Mouse (Mus musculus): ENCODE measurements around the gene Hoxc5.

Hoxc5 gene

GRCm38 (mm10) chr15:103010112-103010846 is 43.0 kb downstream of the Hoxc5 start:
- DNase-seq (ENCODE audit: extremely low spot score, low read depth, low spot score), result no peak

GRCm38 (mm10) chr15:103010847-103011555 is 43.8 kb downstream of the Hoxc5 start:
- DNase-seq (ENCODE audit: extremely low spot score, low read depth, low spot score), result no peak

DNA sequence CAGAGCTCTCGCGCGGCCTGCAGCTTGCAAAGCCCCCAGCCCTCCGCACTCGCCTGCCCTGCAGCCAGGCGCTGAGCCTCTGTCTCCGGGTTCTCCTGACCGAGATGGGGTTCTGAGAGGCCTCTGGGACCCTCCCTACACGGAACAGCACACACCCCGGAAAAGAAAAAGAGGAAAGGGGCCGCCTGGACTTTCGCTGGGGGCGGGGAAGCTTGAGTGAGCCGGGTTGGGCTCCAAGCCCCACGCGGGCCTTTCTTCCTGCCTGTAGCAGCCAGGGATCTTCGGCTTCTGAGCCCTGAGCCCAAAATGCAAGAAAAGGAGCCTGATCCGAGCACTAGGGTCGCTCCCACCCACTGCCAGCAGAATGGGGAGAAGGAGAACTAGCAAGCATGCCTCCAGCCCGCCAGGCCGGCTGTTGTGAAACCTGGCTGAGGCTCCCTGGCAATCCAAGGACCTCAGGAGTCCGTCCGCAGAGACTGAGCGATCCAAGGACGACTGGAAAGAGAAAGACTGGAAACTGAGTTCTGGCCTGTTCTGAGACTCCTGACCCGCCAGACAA is 44.8 kb downstream of the Hoxc5 start:
- DNase-seq (ENCODE audit: extremely low spot score, low read depth, low spot score), result no peak

DNA sequence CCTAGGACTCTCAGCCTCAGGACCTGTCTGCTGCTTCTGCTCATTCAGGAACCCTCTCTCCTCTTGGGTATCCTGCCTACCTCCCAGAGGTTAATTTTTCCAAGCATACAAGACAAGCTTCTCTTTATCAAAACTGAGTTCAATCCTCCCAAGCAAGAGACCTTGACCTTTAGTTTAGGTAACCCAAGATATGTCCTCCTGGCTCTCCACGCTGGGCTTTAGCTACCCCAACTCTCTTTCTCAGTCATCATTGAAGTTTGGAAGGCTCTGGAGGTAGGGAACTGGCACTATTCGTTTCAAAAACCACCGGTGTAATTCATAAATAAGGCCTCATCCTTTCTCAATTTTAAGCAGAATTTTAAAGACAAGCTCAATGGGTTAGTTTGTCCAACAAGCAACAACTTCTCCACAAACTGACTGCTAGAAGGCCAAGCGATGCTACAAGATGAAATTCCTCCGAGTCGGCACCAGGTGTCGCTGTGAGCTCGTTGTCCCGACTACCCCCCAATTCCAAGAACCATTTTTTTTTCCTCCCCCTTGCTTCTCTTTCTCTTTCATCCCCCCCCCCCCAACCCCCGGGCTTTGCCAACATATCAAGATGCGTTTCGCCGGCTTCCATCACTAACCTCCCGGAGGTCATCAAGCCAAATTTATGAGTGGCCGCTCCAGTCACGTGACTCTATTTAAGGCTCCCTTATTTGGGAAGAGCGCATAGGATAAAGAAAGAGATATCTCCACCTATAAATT is 46.2 kb downstream of the Hoxc5 start:
- DNase-seq (ENCODE audit: extremely low spot score, low read depth, low spot score), result no peak

GRCm38 (mm10) chr15:103014166-103015008 is 47.1 kb downstream of the Hoxc5 start:
- DNase-seq (ENCODE audit: extremely low spot score, low read depth, low spot score), result peak; percentile 88

GRCm38 (mm10) chr15:103015009-103015399 is 47.8 kb downstream of the Hoxc5 start:
- DNase-seq (ENCODE audit: extremely low spot score, low read depth, low spot score), result no peak

DNA sequence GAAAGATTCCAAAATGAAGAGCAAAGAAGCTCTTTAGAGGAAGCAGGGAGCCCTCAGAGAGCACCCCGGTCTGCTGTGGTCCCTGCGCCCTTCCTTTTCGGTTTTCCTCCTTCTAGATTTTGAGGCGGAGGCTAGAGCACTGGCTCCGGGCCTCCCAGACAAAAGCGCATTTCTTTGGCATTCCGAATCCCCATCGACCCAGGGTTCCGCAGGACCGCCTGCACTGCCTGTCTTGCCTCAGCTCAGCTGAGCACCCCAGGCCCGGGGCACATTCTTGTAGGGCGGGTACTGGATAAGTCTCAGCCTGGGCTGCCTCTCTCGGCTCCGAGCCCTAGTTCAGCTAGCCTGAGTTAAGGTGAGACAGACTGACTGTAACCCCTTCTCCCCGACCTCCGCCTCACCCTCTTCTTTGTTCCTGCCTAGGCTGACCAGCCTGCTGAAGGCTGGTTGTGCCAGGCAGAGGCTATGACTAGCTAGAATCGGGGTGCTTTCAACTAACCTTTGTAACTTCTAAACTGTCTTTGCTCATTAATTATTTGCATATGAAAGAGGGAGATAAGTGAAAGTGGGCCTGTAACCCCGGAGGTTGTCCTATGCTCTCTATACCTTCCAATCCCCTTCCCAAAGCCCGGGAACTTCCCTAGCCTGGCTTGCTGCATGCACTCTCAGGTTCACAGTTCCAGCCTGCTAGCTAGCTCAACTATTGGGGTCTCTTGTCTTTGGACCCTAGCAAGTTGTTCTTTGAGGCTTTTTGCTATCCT is 48.3 kb downstream of the Hoxc5 start:
- DNase-seq (ENCODE audit: extremely low spot score, low read depth, low spot score), result no peak

DNA sequence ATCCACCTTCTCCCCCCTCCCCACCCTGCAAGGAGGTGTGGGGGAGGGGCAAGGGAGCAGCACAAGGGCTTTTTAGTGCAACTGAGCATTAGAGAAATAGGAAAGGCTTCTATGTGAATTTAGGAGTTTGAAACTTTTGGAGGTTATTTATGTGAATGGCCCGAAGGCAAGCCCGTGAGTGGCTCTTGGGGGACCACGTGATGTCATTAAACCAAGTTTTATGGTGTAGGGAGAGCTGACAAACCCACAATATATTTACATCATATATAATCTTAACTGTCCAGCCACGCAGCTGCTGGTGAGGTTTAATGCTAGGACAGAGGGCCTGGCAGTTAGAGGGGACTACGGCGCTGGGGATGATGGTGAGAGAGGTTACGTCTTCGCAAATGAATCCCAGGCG is 51.4 kb downstream of the Hoxc5 start, which contains the start of gene Hoxc4:
Gene Hoxc4 (plus strand): TSS at position 299 of the 400 bp plus-strand sequence.
- no peak for DNase-seq (ENCODE audit: extremely low spot score, low read depth, low spot score)

GRCm38 (mm10) chr15:103020899-103021418 is 53.7 kb downstream of the Hoxc5 start:
- DNase-seq (ENCODE audit: extremely low spot score, low read depth, low spot score), result no peak

- DNase-seq (ENCODE audit: extremely low spot score, low read depth, low spot score), result no peak
Observed at GRCm38 (mm10) chr15:103021544-103021943, 54.3 kb downstream of the Hoxc5 start.

- no peak for DNase-seq (ENCODE audit: extremely low spot score, low read depth, low spot score)
Observed at GRCm38 (mm10) chr15:103024131-103024530, 56.9 kb downstream of the Hoxc5 start.

GRCm38 (mm10) chr15:103027266-103028235 is 60.3 kb downstream of the Hoxc5 start:
- DNase-seq (ENCODE audit: extremely low spot score, low read depth, low spot score), result no peak

DNA sequence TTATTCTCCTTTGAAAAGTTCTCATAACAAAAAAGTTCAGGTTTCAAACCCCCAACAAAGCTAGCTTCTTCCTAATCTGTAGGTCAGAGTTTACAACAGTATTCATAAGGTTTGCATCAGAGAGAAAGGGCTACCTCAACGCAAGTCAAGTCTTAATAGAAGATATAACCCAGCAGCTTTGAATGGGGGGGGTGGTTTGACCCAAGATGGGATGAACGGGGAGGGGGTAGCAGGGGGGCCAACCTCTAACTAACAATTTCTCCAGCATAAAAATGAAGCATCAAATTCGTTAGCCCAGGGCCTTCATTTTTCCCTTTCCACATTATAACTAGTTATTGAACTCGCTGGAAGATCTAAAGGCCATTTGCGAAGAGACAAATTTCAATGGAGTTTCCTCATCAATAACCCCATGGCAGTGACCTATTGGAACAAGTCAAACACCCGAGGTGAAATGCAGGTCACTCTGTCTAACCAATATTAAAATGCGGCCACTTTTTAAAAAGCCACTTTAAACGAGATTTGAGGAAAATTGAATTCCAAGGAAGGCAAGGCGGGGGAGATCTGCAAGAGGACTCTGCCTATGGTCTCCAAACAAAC is 61.8 kb downstream of the Hoxc5 start:
- DNase-seq (ENCODE audit: extremely low spot score, low read depth, low spot score), result no peak

DNA sequence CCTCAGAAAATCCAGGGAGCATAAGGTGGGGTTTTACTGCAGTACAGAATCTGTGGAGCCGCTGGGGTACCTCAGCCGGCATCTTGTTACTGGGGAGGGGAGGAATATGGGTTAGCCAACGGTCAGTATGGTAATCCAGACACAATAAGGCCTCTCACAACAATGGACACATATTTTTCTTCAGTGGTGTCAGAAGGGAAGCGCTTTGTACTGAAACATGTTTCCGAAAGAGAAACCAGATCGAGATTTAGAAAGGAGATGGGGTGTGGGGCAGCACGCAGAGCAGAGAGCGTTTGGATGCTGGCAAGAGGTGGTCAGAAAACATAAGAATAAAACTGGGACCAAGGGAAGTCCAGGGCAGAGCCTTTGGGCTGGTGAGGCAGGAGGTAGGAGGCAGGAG is 62.9 kb downstream of the Hoxc5 start:
- no peak for DNase-seq (ENCODE audit: extremely low spot score, low read depth, low spot score)

- no peak for DNase-seq (ENCODE audit: extremely low spot score, low read depth, low spot score)
Observed at GRCm38 (mm10) chr15:103032167-103032566, 64.9 kb downstream of the Hoxc5 start.

- no peak for DNase-seq (ENCODE audit: extremely low spot score, low read depth, low spot score)
Observed at GRCm38 (mm10) chr15:103032646-103033575, 65.7 kb downstream of the Hoxc5 start.
